Mouse (Mus musculus) gastrocnemius, postnatal 4 days (tissue): Measurements from ENCODE around the gene Tbc1d22a. TPM values are rescaled to one million over a fixed set of nuclear protein-coding genes. Genes with fewer than 3 reads are reported as not detected.

Experiments used
- DNase-seq, 2 experiments: peaks; one replicate each; pipeline ENCODE4 v3.0.0; 2021 to 2022; ENCODE audit warnings: low spot score in 2 of 2, mixed read lengths in 2 of 2
- total RNA-seq, 2 experiments: library from RNA; stranded (reverse); gene quantifications; 2 replicates each; pipeline ENCODE4 v1.2.3; 2021

Tbc1d22a gene
- total RNA-seq, 2 experiments from 2014 or later = 19.7 to 22.6 TPM

- no peak for DNase-seq
These were observed 156.6 kb downstream of the Tbc1d22a start for GRCm38 (mm10) chr15:86370846-86371245.

GRCm38 (mm10) chr15:86375262-86375661 is 161.0 kb downstream of the Tbc1d22a start:
- DNase-seq = no peak

DNA sequence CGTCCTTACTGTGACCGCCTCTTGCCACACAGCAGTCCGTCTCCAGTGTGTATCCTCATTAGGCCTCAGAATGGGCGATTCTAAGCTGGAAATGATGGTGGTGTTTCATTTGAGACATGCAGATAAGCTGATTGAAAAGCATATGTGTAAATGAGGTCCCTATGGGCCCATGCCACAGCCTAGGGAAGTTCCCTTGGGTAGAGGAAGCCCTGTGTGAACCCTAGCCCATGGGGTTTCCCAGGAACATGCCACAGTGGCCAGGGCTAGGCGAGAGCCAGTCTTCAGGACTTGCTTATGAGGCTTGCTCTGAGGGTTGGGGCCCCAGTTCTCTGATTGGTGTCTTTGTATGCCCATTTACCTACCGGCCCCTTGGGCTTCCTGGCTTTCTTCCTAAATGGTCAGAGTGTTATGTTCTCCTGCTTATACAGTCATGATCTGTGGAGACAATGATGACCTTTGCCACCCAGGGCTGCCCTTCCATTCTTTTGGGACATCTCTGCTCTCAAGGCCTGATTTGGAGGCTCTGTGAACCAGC is 161.7 kb downstream of the Tbc1d22a start:
- DNase-seq = no peak

DNA sequence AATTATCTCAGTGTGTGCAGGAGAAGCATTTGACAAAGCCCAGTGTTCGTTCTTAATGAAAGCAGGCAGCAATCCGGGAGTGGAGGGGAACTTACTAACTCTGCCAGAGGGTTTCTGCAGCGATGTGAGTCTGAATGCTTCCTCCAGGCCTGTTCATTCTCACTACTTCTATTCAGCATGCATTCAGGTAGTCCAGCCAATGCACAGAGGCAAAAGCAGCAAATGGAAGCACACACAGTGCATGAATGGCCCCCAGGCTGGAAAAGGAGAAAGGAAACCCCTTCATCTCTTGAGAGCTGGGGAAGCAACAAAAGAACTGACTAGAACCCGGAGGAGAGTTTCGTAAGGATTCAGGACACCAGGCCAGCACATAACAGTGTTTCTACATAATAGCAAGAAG is 169.0 kb downstream of the Tbc1d22a start:
- DNase-seq = no peak

DNA sequence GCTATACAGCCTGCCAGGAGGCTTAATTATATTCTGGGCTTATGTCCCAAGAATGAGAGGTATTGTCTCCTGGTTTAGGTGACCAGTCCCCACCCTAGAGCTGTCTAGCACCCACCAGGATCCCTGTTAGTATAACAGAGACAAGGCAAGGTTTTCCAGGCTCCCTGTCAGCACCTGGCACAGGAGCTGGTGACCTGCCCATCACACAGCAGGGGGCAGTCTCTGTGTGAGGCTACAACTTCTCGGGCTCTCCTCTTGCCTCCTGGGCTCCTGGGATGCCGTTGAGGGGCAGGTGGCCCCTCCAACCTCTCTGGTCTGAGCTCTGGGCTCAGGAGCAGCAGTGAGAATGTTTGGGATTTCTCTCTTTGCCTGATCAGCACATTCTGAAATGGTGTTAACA is 171.2 kb downstream of the Tbc1d22a start:
- DNase-seq = no peak

GRCm38 (mm10) chr15:86386325-86386724 is 172.1 kb downstream of the Tbc1d22a start:
- DNase-seq = no peak

- no peak for DNase-seq
These were observed 174.3 kb downstream of the Tbc1d22a start for GRCm38 (mm10) chr15:86388597-86388996.

- no peak for DNase-seq
These were observed 190.6 kb downstream of the Tbc1d22a start for GRCm38 (mm10) chr15:86404866-86405265.

- peak; percentile 32 to 33 for DNase-seq
These were observed 191.3 kb downstream of the Tbc1d22a start for GRCm38 (mm10) chr15:86405527-86405926.

- peak in 1 of 2 experiments; percentile 22 for DNase-seq
These were observed 195.1 kb downstream of the Tbc1d22a start for GRCm38 (mm10) chr15:86409352-86409751.

DNA sequence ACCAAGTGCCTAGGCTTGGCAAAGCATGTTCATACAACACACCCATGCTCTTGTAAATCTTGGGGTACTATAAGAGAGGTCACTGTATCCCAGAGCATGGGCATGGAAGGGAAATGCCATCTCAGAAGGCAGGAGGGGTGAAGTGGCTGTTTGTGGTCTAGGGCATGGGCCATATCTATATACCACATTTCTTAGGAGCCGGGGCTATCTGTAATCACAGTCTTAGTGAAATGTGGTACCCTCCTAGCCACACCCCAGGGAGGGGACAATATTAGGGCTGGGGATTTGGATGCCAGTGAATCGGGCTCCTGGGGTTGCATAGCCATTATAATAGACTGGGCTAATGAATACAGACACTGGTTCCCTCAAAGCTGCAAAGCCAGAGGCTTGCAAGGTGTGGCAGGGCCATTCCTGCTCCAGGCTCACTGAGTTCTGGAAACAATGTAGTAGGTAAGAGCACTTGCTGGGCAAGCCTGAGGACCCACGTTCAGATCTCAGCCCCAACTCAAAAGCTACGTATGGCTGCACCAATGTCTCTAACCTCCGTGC is 197.3 kb downstream of the Tbc1d22a start:
- no peak for DNase-seq

DNA sequence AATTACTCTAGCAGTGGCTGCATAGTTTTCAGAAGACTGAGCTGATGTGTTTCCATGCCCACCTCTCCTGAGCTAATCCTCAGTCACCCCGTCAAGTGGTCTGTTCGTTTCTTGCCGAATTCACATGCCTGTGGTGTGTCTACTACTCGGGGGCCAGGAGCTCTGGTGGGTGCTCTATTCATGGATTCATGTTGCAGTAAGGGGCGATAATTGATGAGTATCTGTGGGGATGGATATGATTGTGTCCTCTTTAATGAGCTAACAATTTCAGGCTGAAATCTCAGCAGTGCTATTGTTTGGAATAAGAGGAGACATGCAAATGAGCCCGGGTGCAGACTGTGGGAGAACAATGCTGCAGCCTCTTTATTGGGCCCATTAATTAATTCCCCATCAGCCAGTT is 201.7 kb downstream of the Tbc1d22a start:
- DNase-seq = no peak

GRCm38 (mm10) chr15:86418436-86418835 is 204.2 kb downstream of the Tbc1d22a start:
- no peak for DNase-seq

GRCm38 (mm10) chr15:86419620-86420019 is 205.4 kb downstream of the Tbc1d22a start:
- no peak for DNase-seq

GRCm38 (mm10) chr15:86422858-86423257 is 208.6 kb downstream of the Tbc1d22a start:
- DNase-seq = no peak

DNA sequence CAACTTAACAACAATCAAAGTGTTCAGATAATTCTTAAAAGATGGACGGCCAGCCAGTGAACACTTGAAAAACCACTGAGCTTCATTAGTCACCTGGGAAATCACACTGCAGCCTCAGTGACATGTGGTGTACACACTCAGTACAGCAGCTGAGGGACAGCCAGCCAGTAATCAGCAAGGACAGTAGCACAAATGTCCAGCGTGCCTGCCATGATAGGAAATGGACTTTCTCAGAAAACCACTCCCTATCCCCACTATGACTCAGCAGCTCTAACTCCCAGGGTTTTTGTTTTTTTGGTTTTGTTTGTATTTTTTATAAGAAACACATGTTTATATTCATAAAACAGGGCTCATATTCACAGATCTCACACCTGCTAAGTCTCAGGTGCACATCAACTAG is 209.6 kb downstream of the Tbc1d22a start:
- no peak for DNase-seq

DNA sequence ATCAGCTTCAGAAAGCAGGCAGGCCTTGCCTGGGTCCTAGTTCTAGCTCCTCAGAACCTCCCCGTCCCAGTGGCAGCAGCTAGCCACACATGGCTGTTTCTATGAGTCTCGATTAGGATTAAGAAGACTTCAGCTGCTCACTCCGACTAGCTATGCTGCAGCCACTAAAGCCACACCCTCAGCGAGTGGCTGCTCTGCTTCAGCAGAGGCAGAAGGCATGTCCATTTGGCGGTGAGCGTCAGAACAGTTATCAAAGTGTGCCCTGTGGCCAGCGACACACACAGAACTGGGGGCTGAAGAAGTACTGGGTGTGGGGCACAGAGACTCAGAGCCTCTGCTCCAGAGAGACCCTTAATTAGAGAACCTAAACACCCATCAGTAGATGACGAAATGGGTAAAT is 210.7 kb downstream of the Tbc1d22a start:
- DNase-seq = no peak

GRCm38 (mm10) chr15:86426364-86427000 is 212.2 kb downstream of the Tbc1d22a start:
- DNase-seq = no peak

DNA sequence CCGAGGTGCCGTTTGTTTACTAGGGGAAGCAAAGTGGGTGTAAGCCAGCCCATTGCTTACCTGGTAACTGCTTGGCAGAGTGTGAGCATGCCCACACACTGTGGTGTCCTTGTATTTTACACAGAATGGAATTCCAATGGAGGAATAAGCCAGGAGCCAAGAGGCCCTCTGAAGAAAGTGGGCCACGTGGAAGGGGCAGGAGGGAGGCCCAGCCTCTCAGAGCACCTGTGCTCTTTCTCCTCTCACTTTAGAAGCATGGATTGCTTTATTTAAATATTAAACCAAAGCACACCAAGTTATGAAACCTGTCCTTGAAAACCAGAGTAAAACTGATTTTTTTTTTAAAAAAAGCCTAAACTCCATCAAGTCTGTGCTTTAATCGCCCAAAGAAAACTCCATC is 213.2 kb downstream of the Tbc1d22a start:
- no peak for DNase-seq

GRCm38 (mm10) chr15:86428496-86428895 is 214.2 kb downstream of the Tbc1d22a start:
- no peak for DNase-seq

- no peak for DNase-seq
These were observed 215.6 kb downstream of the Tbc1d22a start for GRCm38 (mm10) chr15:86429766-86430335.

DNA sequence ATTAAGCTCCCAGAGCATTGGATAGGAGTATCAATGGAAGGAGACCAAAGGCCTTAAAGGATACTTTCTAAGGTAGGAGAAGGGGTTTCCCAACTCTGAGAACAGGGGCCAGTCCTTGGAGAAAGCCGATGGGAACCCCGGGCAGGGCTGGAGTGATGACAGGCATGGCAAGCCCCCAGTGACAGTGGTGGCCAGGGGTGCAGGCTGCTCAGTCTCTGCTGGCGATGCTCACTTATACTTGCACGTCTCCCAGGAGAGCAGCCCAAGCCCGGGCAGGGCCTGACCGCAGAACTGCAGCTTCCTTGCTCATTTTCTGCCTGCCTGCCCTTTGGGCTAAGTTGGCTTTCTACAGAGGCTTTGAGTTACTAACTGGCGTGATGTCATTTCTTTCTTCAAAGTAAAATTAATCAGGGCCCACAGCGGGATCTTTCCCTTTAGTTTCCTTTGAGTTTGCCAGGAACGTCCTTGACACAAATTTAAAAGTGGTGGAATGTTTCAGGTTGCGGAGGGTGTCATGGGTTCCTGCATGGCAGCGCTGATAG is 217.4 kb downstream of the Tbc1d22a start:
- DNase-seq = no peak
